Mouse (Mus musculus): Measurements from ENCODE around the gene Nalcn. TPM values are rescaled to one million over a fixed set of nuclear protein-coding genes. Genes with fewer than 3 reads are reported as not detected.

The Nalcn gene
- total RNA-seq, 2 experiments from 2014 or later, result 0.21 to 0.55 TPM

DNA sequence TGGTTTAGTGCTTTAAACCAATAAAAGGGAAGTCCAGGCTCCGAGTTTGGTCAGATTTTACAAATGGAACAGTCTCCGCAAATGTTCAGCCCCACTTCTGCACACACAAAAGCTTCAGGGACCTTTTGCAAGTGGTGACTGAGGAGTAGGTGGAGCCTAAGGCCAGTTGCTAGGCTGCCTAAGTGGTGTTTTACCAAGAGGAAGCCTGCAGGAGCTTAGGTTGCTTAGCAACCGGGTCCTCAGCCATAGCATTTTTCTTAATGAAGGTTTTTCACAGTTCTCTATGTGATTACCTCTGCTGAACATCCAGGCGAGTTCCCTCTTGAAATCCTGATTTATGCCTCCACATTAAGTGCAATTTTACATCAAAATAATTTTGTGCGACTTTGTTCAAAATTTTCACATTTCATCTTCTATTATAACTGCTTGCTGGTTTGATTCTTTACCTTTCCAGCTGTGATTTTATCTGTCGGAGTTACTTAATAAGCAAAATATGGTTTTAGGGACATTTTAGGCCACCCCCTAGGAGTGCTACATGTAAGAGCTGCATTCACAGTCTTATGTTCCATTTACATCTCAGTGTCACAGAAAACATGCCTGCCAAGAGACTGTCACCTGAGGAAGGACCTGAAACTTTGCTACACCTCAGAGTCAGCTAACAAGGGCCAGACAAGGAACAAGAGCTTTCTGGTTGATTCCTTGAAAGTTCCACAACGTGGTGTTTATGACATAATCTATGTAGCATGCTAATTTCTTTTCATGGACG lies 113.4 kb downstream of the Nalcn start:
- DNase-seq (ENCODE audit: low spot score), result no peak

DNA sequence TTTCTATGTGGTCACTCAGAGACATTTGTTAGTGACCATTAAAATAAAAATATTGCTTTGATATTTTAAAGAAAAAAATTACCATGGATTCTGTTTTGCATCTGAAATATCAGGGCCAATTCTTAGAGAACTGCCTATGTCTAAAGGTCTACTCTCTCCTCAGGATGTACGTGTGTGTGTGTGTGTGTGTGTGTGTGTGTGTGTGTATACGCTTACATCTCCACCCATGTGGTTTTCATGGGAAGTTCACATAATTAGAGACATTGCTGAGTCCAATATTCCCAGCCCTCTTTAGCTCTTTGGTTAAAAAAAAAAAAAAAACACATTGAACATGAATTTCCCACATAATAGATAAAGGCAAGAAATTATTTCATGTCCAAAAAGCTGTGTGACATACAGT lies 114.0 kb downstream of the Nalcn start:
- DNase-seq (ENCODE audit: low spot score), result no peak

DNA sequence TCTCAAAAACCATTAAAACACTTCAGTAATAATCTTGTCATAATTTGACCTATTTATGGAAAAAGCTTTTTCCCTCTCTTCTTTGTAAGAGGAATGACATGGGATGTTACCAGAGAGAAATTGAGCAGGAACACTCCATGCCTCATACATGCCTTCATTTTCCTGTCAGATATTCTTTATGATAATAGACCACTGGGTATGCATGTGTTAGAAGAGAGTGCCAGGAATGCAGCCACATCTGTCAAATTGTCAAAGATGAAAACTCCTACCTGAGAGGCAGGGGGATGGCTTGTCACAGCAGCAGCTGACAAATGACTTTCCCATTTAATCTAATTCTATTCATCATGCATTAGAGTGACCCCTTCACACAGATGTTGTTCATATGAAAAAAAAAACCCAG lies 131.4 kb downstream of the Nalcn start:
- DNase-seq (ENCODE audit: low spot score), result no peak

DNA sequence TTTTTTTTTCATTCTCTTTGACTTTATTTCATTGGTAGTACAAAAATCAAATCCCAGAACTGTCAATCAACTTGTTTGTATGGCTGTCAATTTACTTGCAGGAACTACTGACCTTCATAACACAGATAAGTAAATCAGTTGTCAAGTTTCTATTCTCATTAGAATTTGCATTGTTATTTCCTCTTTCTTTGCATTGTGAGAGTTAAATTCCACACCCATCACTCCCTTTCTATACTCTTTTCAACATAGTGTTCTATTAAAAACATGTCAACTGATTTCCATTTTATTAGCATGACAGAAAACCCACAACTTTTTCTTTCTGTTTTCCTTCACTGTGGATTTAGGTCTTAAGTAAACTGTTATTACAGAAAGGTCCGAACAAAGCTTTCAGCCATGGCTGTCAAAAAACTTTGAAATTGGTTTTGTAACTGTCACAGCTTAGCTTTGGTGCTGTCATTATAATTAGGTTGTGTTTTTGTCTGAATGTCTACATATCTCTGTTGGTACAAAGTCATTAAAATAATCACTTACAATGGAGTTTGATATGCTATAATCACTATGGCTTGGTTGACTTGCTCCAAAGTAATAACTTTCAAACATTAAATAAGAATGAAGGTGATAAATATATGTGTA lies 138.3 kb downstream of the Nalcn start:
- DNase-seq (ENCODE audit: low spot score), result no peak

DNA sequence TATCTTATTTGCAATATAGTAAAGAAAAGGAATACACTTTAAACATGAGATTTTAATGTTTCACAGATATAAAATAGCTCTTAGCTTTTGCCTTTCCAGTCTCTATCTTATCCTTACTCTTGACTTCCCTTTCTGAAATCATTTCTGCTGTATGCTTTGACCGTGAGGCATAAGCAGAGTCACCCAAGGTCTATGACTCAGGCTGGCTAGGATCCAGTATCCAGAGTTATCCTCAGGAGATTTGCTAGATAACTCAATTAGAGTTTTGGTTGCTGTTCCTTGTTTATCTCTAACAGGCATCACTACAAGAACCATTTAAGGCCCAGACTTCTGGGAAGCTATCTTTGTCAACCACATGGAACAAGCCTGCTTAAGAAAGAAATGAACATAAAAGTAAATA lies 164.9 kb downstream of the Nalcn start:
- no peak for DNase-seq (ENCODE audit: low spot score)

DNA sequence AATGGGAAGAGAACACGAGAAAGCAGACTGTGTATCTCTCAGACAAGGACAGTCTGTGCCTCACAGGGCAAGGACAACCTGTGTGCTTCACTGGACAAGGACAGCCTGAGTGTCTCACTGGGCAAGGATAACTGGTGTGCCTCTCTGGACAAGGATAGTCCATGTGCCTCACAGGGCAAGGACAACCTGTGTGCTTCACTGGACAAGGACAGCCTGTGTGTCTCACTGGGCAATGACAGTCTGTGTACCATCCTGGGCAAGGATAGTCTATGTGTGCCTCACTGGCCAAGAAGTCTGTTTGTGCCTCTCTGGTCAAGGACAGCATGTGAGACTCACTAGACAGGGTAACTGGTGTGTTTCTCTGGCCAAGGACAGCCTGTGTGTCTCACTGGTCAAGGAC lies 180.9 kb downstream of the Nalcn start:
- no peak for DNase-seq (ENCODE audit: low spot score)

DNA sequence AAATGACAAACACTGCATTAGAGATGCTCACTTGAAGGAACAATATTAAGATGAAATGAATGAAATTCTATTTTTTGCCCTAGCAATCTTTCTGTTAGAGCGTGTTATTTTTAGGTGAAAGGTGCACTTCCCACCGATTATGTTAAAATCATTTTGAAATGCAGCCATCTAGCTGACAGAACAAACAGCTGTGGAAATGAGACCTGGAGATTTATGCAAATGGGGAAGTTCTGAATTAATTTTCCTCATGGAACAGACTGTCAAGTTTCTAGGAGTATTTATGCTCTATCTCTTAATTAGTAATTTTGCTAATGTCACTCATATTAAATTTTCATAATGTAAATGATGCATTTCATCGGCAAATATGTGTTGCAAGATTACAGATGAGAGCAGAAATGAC lies 191.4 kb downstream of the Nalcn start:
- no peak for DNase-seq (ENCODE audit: low spot score)

DNA sequence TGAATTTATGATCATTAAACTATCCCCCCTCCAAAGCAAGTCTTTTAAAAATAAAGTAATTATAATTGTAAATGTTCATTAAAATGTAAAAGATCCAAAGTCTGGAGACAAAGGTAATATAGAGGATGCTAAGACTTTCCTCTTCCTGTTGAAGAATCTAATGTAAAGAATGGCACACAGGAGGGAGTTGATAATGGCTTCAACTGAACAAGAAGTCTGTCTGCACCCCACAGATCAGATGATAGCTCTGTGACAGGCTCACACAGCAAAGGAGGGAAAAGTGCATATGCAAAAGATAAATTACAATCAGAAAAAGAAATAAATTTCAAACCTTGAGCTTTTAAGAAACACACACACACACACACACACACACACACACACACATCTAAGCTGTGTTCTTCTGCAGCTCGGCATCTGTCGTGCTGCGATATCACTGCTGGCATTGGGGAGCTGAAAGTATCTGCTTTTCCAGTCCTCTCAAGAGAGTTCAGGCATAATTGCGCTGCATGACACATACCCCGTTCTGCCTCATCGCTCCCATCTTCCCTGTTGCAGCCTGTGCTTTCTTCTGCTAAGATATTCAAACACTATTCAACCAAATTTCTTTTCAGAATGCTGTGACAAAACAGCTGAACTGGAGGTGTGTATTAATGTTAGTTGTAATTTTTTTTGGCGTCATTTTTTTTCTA lies 250.6 kb downstream of the Nalcn start:
- no peak for DNase-seq (ENCODE audit: low spot score)

DNA sequence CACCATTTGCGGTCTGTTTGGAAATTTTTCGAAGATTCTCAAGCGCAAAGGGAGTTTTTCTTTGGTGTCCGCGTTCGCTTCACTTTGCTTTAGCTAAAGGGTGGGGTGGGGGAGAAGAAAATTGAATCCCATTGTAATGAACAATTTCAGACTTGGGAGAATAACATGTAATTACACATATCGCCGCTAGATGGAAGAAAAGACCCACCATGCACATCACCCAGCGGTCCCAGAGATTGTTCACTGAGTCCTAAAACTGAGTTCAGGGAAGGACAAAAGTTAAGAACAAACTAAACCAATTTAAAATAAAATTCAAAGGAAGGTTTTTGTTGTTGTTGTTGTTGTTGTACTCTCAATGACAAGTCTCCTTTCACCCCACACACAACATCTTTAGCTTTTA lies 255.4 kb downstream of the Nalcn start:
- DNase-seq (ENCODE audit: low spot score), result no peak

DNA sequence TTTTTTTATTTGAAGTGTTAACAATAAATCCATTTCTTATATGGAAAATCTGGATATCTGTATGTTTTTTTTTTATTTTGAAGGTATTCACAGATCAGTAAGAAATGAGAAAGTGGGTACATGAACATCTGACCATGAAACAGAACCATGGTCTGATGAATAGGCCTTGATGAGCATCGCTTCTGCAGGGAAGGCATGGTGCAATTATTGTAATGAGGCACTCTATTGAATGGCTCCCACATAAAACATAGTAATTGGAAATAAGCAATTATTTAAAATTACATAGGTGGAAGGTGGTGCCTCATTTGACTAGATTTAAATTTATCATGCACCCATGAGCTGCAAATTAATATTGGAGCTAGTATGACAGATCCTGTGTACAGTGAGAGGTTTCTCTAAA lies 267.3 kb downstream of the Nalcn start:
- DNase-seq (ENCODE audit: low spot score), result no peak

DNA sequence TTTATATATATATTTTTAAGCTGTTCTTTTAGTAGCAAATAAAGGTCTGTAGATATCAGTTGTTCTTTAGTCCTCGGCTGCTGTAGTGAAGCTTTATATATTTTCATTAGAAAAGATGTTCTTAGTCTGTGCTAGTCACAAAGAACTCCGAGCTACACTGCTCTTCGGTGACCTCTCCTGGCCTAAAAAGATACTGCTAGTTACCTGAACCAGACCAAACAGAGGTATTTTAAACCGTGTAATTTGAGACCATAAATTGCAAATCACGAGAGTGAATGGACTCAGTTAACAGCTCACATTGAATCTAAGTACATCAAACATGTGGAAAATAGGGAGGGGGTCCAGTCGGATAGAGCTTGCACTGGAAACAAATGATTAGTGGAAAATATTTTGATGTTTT lies 274.0 kb downstream of the Nalcn start:
- DNase-seq (ENCODE audit: low spot score), result no peak

DNA sequence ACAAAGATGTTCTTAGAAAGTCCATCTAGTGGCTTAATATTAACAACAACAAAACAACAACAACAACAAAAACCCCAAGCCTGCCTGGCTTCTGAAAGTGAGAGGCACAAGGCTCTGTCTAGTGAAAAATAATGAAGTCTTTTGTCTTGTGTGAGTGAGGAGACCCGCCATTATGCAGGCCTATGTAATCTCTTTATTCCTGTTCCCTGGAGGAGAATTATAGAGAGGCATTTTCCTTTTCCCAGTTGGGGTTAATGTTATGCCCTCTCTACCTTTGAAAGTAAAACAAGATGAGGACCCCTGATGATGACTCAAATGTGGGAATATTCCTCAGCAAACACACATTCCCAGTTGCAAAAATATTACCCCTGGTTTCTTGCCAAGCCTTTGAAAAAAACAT lies 295.1 kb downstream of the Nalcn start:
- DNase-seq (ENCODE audit: low spot score), result no peak

DNA sequence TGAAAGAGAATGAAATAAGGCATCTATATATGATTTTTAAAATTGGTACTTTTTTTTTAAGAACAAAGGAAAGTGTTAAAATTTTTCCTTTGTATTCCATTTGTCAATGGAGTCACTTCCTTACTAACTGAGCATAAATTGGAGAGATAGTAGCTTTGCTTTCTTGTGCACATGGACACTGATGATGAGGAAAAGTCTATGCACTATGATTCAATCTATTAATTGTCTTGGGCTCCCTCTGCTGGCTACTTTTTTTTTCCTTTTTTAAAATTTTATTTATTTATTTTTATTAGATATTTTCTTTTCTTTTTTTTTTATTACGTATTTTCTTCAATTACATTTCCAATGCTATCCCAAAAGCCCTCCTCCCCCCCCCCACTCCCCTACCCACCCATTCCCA lies 312.6 kb downstream of the Nalcn start:
- no peak for DNase-seq (ENCODE audit: low spot score)

DNA sequence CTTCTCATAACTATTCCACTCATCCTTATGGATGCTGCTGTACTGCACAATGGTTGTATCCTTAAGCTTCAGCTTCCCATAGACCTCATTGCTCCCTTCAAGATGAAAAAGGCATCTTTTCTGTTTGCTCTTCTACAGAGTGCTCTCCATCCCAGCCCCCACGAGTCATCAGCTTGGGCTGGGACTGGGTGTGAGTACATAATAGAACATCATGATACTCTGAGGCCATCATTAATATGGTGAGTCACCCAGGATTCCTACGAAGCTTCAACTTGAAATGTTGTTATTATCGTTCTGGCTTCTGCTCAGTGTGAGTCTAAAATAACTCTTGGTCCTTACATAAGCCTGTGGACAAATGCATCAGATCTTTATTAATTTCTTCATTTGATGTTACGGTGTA lies 314.6 kb downstream of the Nalcn start:
- peak; percentile 3 for DNase-seq (ENCODE audit: low spot score)

DNA sequence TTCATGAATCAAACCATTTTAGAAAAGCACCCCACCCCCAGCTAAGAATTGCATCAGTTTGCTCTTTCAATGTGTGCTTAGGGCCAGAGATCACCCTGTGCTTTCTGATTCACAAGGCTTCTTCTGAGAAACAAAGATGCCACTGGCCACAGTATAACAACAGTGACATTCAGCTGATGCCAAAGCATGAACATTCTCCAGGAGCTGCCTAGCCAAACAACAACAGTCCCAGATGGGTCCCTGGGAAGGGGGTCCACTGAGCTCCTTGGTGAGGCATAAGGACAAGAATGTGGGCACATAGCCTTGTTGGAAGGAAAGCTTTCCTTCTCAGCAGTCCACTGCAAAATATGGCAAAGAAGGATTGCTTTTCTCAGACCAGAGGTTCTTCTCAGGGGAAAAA lies 330.9 kb downstream of the Nalcn start:
- no peak for DNase-seq (ENCODE audit: low spot score)

DNA sequence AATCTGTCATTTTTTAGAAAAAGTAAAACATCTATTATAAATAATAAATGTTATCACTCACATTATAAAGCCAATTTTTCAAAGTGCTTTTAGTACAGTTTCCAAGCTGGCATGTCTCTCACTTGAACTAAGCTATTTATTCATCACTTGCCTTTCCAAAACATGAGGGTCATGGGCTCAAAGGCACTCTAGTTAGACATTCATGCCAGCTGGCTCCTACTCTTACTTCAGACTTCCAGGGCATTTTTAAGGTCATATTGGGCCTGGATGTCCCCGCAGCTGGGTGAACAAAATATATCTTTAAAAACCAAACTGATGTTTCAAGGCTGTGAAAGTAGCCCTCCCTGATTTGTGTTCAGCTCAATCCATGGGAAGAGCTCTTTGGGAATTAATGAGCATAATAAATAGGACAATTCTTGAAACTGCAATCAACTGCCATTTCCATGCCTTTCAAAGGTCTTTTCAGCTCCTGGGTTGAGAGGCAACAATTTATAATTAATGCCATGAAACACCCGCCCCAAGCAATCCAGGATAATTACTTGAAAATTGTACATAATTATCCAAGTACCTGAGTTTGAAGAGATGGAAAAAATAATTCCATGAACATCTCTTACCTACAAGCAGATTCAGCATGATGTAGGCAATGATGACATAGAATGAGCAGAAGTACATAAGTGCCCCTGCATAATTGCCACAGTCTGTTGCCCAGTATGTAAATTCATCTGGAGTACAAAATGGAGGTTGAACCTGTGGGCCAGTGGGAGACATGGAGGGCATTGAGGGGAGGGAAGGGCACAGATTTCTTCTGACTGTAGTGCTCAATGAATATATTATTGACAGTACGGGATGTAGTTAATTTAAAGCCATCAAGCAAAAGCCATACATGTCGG lies 335.6 kb downstream of the Nalcn start:
- peak; percentile 4 for DNase-seq (ENCODE audit: low spot score)

DNA sequence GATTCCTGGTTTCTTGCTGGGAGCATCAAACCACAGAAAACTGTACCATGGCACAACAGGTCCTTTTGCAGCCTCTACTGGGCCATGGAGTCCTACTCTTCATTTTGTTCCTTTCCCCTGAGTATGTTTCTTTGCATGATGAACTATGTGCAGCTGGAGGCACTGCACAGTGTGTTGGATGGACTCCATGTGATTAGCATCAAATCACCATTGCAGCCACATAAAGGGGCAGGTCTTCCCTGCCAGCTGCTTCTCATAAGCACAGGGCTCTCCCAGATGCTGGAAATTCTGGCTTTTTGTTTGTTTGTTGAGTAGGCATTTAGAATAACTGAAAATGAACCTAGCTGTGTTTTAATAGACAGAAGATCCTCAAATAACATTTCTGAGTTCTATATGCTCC lies 344.8 kb downstream of the Nalcn start:
- DNase-seq (ENCODE audit: low spot score), result no peak

DNA sequence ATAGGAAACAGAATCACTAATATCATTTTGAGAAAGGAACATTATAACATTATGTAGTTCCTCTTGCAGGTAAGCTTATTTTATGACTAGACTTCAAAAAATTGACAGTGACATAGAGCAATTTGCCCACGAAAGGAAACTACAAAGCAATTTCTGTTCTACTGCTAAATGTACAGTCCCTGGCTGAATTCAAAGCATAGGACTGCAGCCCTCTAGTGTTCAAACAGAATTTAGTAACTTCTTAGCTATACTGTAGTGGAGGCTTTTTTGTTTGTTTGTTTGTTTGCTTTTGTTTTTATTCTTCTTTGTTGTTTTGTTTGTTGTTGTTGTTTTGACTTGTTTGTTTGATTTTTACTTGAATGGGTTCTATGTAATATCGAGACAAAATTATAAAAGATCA lies 354.8 kb downstream of the Nalcn start:
- DNase-seq (ENCODE audit: low spot score), result no peak

DNA sequence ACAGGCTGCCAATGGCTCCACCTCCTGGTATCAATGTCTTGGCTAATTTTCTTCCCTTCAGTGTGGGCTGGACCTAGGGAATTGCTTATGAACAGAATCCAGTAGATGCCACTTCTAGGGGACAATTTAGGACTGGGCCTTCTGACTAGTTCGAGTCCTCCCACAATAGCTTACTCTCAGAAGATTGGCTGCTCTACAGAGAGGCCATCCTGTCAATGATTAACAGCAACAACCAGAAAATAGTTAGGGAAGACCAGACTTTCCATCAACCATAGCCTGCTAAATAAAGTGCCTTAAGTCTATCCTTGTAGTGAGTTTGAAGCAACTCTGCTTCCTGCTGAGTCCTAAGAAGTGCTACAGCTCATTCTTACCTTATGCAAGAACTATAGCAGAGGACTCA lies 386.2 kb downstream of the Nalcn start:
- DNase-seq (ENCODE audit: low spot score), result no peak

DNA sequence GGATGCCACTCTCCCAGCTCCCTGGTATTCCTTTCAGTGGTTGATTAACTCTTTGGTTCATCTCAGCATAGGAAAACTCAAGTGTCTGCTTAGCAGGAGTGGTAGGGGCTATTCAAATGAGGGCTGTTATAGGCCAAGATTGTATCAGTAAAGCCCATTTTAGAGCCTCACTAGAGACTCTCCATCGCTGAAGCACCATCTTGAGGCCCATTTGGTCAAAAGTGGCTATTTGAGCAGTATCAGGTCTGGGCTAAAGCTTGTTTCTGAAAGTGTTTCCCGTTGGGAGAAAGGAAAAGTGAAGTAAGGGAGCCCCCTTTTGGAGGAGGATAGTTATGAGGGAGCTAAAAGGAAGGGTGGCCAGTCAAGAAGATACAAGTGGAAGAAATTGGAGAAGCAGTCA lies 387.0 kb downstream of the Nalcn start:
- peak; percentile 1 for DNase-seq (ENCODE audit: low spot score)

DNA sequence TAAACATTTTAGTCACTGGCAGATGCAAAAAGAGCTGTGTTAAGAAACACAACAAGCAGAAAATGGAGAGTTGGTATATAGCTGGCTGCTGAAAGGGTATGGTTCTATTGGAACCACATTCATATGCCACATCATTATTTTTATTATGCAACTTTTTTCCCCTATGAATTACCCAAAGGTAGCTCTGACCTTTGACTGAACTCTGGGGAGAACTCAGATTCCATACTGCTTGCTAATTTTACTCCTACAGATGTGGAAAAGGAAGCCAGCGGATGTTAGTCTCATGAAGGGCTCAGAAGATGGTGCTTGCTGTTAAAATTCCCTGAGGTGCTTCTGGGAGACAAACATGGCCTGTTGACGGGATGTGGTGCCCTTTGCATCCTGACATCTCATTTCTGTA lies 389.9 kb downstream of the Nalcn start:
- no peak for DNase-seq (ENCODE audit: low spot score)

DNA sequence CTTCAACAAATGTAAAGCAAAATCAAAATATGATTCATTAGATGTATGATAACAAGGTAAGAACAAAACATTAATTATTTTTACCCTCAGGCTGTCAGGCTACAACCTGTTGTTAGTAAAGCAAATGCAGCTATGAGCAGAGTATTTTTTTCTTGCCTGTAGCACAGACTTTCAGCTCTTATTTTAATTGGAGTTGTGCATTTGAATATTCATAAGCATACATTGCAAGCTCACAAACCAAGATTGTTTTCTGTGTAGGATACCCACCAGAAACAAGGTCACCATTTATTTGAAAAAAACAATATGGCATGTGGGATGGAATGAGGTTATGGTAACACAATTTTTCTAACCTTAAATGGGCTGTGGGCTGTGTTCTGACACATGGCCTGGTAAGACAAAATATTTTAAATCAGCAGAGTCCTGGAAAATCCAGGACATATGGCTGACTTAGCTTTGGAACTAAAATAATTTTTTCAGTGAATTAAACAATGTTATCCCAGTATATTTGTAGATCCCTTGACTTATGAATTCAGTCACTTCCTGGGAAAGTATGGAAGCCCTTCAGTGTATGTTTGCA lies 394.2 kb downstream of the Nalcn start:
- DNase-seq (ENCODE audit: low spot score), result no peak

Data from gastrocnemius, adult 18-20 months (tissue).